Mouse (Mus musculus): ENCODE data around the gene Zfp628. TPM values are rescaled to one million over a fixed set of nuclear protein-coding genes. Genes with fewer than 3 reads are reported as not detected.

Gene Zfp628
- total RNA-seq, 2 experiments from 2014 or later, result 24.4 to 26.9 TPM

GRCm38 (mm10) chr7:4937392-4937791, 22.4 kb downstream of the Zfp628 start:
- no peak for DNase-seq (ENCODE audit: low spot score in 2 of 2)

GRCm38 (mm10) chr7:4938456-4938855, 23.4 kb downstream of the Zfp628 start:
- DNase-seq (ENCODE audit: low spot score in 2 of 2), result peak in 1 of 2 experiments; percentile 58

- DNase-seq (ENCODE audit: low spot score in 2 of 2), result peak; percentile 64 to 78
Measured at GRCm38 (mm10) chr7:4940068-4940479, 25.1 kb downstream of the Zfp628 start.

DNA sequence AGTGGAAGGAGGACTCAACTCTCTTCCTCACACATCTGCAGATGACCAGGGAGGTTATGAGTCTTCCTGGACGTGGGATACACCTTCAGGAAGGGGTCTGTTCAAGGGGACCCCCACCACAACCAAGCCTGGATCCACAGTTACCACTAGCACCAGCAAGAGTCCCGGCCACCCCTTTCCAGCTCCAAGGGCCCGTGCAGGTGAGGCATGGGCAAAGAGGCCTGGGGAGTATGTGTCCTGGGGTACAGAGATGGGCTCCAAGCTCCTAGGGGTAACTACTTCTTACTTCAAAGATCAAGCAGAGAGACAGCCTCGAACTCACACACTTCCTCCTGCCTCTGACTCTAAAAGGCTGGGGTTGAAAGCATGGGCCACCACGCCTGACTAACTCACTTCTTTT, 27.7 kb downstream of the Zfp628 start:
- DNase-seq (ENCODE audit: low spot score in 2 of 2), result no peak

GRCm38 (mm10) chr7:4943223-4943815, 28.3 kb downstream of the Zfp628 start:
- peak; percentile 85 to 89 for DNase-seq (ENCODE audit: low spot score in 2 of 2)

GRCm38 (mm10) chr7:4947855-4948254, 32.8 kb downstream of the Zfp628 start:
- DNase-seq (ENCODE audit: low spot score in 2 of 2), result no peak

DNA sequence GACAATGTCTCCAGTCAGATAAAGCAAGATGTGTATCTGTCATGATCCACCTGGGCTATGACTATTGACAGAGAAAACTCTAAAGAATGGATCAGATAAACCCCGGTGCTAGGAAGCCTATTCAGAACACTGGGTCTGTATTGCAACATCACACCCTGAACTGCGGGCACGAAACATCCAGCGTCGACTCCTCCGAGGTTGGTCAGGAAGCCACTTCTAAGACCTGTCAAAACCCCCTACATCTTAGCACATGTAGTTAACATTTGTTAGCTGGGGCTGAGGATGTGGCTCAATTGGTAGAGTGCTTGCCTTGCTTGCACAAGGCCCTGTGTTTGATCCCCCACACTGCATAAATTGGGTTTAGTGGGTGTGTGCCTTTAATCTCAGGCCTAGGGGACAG, 33.4 kb downstream of the Zfp628 start:
- DNase-seq (ENCODE audit: low spot score in 2 of 2), result no peak

- no peak for DNase-seq (ENCODE audit: low spot score in 2 of 2)
Measured at GRCm38 (mm10) chr7:4950561-4951342, 35.7 kb downstream of the Zfp628 start.

- DNase-seq (ENCODE audit: low spot score in 2 of 2), result no peak
Measured at GRCm38 (mm10) chr7:4953815-4954445, 38.9 kb downstream of the Zfp628 start.

- DNase-seq (ENCODE audit: low spot score in 2 of 2), result no peak
Measured at GRCm38 (mm10) chr7:4957361-4957760, 42.3 kb downstream of the Zfp628 start.

DNA sequence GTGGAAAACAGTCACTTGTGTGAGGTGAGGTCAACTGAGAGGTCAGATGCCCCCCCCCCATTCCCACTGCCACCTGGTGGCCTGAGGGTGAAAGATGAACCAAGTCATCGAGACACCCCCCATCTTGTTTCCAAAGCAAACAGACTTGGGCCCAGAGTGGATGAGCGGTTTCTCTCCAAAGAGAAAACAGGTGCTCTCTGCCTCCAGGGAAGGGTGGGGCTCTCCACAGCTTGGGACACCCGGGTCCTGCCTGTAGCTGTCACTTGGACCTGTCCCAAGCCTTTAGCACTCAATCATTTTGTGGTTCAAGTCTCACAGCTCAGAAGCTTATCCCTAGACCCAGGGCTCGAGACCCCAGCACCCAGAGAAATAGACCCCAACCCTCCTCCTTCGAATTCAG, 48.5 kb downstream of the Zfp628 start:
- DNase-seq (ENCODE audit: low spot score in 2 of 2), result no peak

- peak; percentile 53 to 73 for DNase-seq (ENCODE audit: low spot score in 2 of 2)
Measured at GRCm38 (mm10) chr7:4964272-4964671, 49.3 kb downstream of the Zfp628 start, which contains the start of gene Sbk2. Gene Sbk2, minus strand, starts transcription at chr7:4964406.

DNA sequence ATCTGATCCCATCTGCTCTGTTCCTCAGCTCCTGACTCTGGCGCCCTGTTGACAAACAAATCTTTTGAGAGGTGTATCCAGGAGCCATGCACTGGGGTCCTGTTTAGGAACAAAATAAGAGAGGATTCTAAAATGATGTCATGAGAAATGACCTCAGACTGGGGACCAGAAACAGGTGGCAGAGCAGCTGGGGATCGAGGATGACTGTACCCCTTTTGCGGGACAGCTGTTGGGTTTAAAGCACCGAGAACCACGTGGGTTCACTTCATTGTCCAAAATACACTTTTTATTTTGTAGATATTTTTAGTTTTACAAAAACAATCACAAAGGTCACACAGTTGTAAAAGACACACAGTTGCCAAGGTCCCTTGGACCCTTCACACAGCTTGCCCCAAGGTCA, 50.0 kb downstream of the Zfp628 start:
- no peak for DNase-seq (ENCODE audit: low spot score in 2 of 2)

DNA sequence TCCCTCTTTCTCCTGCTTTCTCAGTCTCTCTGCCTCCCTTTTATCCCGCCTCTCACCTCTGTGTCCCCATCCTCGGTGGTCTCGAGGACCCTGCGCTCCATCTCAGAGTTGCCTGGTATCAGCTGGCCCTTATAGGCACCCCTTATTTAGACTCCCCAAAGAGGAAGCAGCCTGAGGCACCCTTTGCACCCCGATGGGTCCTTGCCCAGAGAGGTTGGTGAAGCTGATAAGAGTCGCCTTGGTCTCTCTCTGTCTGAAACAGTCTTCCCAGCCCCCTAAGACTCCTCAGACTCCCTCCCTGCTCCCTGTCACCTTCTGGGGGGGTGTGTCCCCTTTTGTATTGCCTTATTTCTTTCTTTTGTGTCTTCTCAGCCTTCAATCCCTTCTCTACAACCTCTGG, 56.1 kb downstream of the Zfp628 start, which contains the start of gene Sbk3:
Sbk3 (minus strand) TSS at position 101 of the 400 bp plus-strand sequence.
- no peak for DNase-seq (ENCODE audit: low spot score in 2 of 2)

Other genes starting within 250 kb of the Zfp628 start
- 10 to 100 TPM; 41.3 to 43.6 TPM for gene Hspbp1, start 230.1 kb upstream of the Zfp628 start, total RNA-seq (2021)
- 10 to 100 TPM; 14.4 to 17.0 TPM for gene Brsk1, start 224.6 kb upstream of the Zfp628 start, total RNA-seq (2021)
- gene Tmem150b, start 190.0 kb upstream of the Zfp628 start, total RNA-seq (2021), result under 1 TPM; 0.11 to 0.25 TPM
- 10 to 100 TPM; 89.8 to 94.8 TPM for gene Kmt5c, start 175.1 kb upstream of the Zfp628 start, total RNA-seq (2021)
- 10 to 100 TPM; 36.6 to 40.4 TPM for gene Cox6b2, start 162.1 kb upstream of the Zfp628 start, total RNA-seq (2021)
- gene Fam71e2, start 143.9 kb upstream of the Zfp628 start, total RNA-seq (2021), result not detected
- gene Il11, start 132.4 kb upstream of the Zfp628 start, total RNA-seq (2021), result under 1 TPM; 0.14 to 0.31 TPM
- not detected for gene Tmem190, start 132.3 kb upstream of the Zfp628 start, total RNA-seq (2021)
- 1 to 10 TPM; 7.1 to 9.0 TPM for gene Tmem238, start 125.6 kb upstream of the Zfp628 start, total RNA-seq (2021)
- 1,000 to 10,000 TPM; 1,263 to 1,302 TPM for gene Rpl28, start 122.3 kb upstream of the Zfp628 start, total RNA-seq (2021)
- 100 to 1,000 TPM; 140 to 156 TPM for gene Ube2s, start 102.6 kb upstream of the Zfp628 start, total RNA-seq (2021)
- 1 to 10 TPM; 4.4 to 6.1 TPM for gene Shisa7, start 70.5 kb upstream of the Zfp628 start, total RNA-seq (2021)
- gene Isoc2b, start 45.0 kb upstream of the Zfp628 start, total RNA-seq (2021), result 10 to 100 TPM; 11.6 to 16.4 TPM
- 10 to 100 TPM; 22.6 to 22.8 TPM for gene Isoc2a, start 38.1 kb upstream of the Zfp628 start, total RNA-seq (2021)
- gene Gm36210, start 8.7 kb upstream of the Zfp628 start, total RNA-seq (2021), result under 1 TPM in 1 of 2 experiments, not detected in 1; 0.39 TPM
- gene Nat14, start 6.8 kb downstream of the Zfp628 start, total RNA-seq (2021), result 10 to 100 TPM in 1 of 2 experiments, 1 to 10 TPM in 1; 9.9 to 10.1 TPM
- gene Ssc5d, start 10.6 kb downstream of the Zfp628 start, total RNA-seq (2021), result 10 to 100 TPM; 11.8 to 12.1 TPM
- gene Sbk2, start 49.2 kb downstream of the Zfp628 start, total RNA-seq (2021), result under 1 TPM; 0.50 to 0.90 TPM
- under 1 TPM; 0.20 to 0.28 TPM for gene Sbk3, start 56.0 kb downstream of the Zfp628 start, total RNA-seq (2021)
- gene Zfp579, start 80.9 kb downstream of the Zfp628 start, total RNA-seq (2021), result 10 to 100 TPM; 34.1 to 35.2 TPM
- gene Zfp524, start 99.2 kb downstream of the Zfp628 start, total RNA-seq (2021), result 10 to 100 TPM; 10.6 to 11.1 TPM
- 10 to 100 TPM; 39.6 to 40.5 TPM for gene Fiz1, start 99.5 kb downstream of the Zfp628 start, total RNA-seq (2021)
- gene Gm44973, start 100.3 kb downstream of the Zfp628 start, total RNA-seq (2021), result not detected
- gene Zfp865, start 105.2 kb downstream of the Zfp628 start, total RNA-seq (2021), result 10 to 100 TPM; 40.1 to 41.8 TPM
- 1 to 10 TPM; 2.7 to 4.4 TPM for gene Ccdc106, start 105.3 kb downstream of the Zfp628 start, total RNA-seq (2021)
- not detected for gene 4632433K11Rik, start 118.9 kb downstream of the Zfp628 start, total RNA-seq (2021)
- gene Zfp784, start 123.2 kb downstream of the Zfp628 start, total RNA-seq (2021), result 1 to 10 TPM; 7.0 to 7.1 TPM
- gene Zfp580, start 136.3 kb downstream of the Zfp628 start, total RNA-seq (2021), result 10 to 100 TPM; 19.9 to 23.6 TPM
- gene U2af2, start 146.9 kb downstream of the Zfp628 start, total RNA-seq (2021), result 100 to 1,000 TPM; 207 to 230 TPM
- gene Epn1, start 165.0 kb downstream of the Zfp628 start, total RNA-seq (2021), result 100 to 1,000 TPM; 166 to 167 TPM
- not detected for gene Rfpl4, start 201.7 kb downstream of the Zfp628 start, total RNA-seq (2021)
- 1 to 10 TPM in 1 of 2 experiments, under 1 TPM in 1; 0.82 to 1.0 TPM for gene Rasl2-9, start 210.7 kb downstream of the Zfp628 start, total RNA-seq (2021)
- gene Vmn1r55, start 234.5 kb downstream of the Zfp628 start, total RNA-seq (2021), result not detected

All from adrenal gland, postnatal 4 days (tissue).